Mouse (Mus musculus): Measurements from ENCODE around the gene Wfikkn1.

The Wfikkn1 gene

DNA sequence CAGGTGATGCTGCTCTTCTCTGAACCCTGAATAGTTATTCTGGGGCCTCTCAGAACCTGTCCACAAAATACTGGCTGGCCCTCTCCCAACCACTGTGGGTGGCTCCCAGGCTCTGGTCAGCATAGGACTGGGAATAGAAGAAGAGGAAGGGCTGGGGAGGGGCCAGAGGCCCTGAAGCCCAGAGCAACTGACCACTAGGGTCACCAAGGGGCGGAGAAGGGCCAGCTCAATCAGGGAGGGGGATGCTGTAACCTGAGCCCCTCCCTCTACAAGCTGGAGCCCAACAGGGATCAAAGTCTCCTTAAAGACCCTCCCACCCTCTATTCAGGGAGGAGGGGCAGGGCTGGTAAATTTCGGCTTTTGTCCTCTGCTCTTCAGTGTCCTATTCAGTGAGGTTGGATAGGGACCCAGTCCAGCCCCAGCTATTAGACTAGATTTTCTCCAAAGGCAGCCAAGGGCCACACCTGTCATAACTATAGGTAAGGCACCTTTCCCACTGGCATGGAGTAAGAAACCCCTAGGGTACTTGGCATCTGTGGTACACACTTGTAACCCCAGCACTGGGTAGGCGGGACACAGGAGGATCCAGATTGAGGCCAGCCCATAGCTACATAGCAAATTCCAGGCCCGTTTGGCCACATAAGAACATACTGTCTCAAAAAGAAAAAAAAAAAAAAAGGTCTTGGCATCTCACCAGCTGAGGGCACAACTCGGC lies at the start of gene Wfikkn1:
Wfikkn1 (minus strand) TSS at position 663 of the 715 bp plus-strand sequence.
- CTCF ChIA-PET = no interaction called here

DNA sequence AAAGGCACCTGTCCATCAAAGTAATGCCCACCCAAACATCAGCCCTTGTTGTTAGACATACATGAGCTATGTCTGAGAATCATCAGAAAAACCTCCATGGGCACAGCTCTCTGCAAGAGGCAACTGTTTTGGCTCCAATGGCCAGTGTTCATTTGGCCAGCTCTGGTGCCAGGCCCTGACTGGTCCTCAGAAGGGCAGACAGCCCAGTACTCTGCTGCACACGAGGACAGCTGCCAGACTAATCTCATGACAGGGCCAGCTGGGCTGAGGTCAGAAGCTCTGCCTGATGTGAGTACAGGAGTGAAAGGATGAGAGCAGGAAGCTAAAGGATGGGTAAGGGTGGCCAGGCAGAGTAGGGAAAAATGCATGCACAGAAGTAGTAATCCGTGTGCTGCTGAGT lies 44.7 kb upstream of the Wfikkn1 start:
- CTCF ChIA-PET = interaction anchor here (0.7 kb wide), 1 partner anchor 10 kb away, joined by 3 read pairs; no protein-coding TSS in a partner anchor

DNA sequence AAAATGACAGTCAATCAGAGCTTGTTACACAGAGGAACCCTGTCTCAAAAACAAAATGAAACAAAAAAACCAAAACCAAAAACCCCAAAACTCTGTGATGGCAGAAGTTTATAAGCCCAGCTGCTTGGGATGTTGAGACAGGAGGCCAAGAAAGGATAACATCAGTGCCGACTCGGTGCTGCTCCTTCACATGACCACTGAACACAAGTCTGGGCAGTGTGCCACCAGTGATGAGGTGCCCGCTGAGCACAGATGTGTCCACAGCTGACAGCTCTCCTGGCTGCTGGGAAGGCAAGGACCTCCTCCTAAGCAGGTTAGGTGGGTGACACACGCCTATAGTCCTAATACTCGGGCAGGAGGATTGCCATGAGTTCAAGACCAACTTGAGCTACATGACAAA lies 41.5 kb upstream of the Wfikkn1 start:
- CTCF ChIA-PET = interaction anchor here (0.6 kb wide), 1 partner anchor 201 kb away, joined by 3 read pairs; no protein-coding TSS in a partner anchor

DNA sequence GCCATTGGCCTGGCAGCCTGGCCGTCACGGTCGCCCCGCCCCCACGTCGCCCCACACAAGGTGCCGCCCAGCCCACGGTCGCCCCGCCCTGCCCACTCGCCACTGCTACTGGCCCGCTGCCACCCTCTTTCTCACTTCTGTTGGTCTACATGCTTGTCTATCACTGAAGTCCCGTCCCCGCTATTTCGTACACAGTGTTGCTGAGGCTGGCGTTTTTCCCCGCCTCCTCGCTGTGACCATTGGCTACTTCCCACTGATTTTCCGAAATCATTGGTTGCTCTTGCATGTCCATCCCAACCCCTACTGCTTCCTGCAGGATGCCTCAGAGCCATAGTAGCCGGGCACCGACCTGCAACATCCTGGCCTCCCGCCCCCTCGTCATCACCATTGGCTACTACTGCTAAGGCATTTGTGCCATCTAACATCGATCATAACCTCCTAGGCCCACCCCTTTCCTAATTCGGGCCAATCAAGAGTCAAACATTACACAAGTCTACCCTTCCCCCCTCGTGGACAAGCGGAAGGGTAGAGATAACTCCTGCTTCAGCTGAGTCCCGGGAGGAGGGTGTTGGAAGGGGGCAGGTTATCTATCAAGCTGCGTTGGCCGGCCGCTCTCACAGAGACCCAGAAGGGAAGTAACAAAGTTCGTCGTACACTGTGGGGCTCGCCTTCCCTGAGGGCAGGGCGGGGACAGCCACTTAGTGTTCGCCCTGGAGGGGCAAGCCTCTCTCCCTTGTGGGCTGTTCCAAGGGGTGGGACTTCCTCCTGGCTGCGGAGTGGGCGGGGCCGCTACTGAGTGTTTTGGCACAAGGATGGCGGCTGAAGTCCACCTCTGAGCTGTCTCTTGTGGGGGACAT lies 39.4 kb upstream of the Wfikkn1 start:
- CTCF ChIA-PET = no interaction called here

DNA sequence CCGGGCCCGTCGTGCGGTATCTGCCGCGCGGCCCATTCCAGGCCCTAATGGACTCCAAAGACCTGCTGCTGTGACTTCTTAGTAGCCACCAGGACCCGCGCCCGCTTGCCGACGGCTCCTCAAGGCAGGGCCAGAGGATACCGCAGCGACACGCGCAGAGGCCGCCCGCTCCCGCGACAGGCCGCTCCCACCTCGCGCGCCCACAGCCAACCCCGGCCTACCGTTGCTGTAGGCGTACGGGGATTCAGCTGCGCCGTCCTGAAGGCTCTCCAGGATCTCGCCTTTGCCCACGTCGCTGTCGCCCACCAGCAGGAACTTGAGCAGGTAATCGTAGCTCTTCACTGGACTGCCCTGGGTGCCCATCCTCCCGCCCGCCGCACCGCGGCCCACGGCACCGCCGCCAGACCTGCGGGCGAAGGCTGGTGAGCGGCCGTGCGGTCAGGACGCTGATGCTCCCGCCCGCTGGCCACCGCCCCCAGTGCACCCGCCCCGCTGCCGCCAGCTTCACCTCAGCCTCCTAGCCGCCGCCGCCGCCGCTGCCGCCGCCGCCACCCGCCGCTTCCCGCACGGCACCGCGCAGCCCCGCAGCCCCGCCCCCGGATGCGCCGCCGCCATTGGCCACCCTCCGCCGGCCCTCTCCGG lies 38.6 kb upstream of the Wfikkn1 start, which contains the start of gene Rab40c:
Rab40c (minus strand) TSS at position 584 of the 642 bp plus-strand sequence.
- CTCF ChIA-PET = no interaction called here

- CTCF ChIA-PET = interaction anchor here (0.7 kb wide), 1 partner anchor 21 kb away, joined by 3 read pairs; no protein-coding TSS in a partner anchor
These were observed 37.5 kb upstream of the Wfikkn1 start for GRCm38 (mm10) chr17:25918037-25918750.

GRCm38 (mm10) chr17:25916931-25917647 lies 36.4 kb upstream of the Wfikkn1 start:
- CTCF ChIA-PET = no interaction called here

DNA sequence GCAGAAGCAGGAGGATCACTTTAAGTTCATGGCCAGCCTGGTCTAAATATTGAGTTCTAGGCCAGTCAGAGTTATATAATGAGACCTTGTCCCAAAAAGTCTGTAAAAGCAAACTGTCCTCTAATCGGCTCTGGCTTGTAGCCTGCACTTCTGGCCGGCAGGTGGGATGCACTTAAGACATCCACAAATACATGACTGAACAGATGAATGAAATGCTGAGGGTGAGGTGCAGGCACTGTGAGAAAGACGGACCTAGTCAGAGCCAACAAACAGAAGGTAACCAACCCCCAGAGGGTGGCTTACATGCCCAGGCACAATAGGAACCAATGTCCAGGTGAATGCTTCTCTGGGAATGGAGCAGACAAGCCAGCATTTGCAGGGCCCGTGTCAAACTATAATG lies 33.6 kb upstream of the Wfikkn1 start:
- CTCF ChIA-PET = no interaction called here

GRCm38 (mm10) chr17:25913877-25914275 lies 33.2 kb upstream of the Wfikkn1 start:
- CTCF ChIA-PET = interaction anchor here (0.6 kb wide), 1 partner anchor 1453 kb away, joined by 3 read pairs; no protein-coding TSS in a partner anchor

DNA sequence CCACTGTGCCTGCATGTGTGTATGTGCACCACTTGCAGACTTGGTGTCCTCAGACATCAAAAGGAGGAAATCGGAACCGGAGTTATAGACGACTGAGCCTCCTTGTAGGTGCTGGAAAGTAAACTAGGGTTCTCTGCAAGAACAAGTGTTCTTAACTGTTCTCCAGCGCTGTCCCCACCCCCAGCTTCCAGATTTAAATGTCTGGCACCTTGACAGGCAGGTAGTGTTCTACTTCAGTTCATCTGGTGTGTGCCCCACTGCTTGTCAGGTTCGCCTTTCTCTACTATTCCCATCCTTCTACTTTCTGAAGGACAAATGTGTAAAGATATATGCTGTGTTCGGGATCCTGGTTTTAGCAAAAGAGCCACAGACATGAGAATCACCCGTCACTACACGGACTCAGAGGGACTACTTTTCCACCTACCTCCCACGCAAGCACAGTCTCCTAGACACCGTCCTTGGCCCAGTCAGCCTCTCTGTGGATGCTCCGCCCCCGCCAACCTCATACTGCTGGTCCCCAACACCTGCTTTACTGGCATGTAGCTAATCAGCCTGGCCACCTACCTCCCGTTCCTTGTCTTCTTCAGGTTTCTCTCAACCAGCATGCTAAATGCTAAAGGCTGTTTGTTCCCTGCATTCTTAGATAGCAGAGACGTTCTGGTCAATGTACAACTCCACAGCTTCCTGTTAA lies 32.7 kb upstream of the Wfikkn1 start:
- CTCF ChIA-PET = interaction anchor here (0.6 kb wide), 1 partner anchor 1454 kb away, joined by 3 read pairs; no protein-coding TSS in a partner anchor

GRCm38 (mm10) chr17:25911816-25912215 lies 31.2 kb upstream of the Wfikkn1 start:
- CTCF ChIA-PET = no interaction called here

- CTCF ChIA-PET = interaction anchor here (0.6 kb wide), 1 partner anchor 36 kb away, joined by 9 read pairs; no protein-coding TSS in a partner anchor
These were observed 27.0 kb upstream of the Wfikkn1 start for GRCm38 (mm10) chr17:25907640-25908039.

- CTCF ChIA-PET = no interaction called here
These were observed 22.4 kb upstream of the Wfikkn1 start for GRCm38 (mm10) chr17:25903061-25903460.

DNA sequence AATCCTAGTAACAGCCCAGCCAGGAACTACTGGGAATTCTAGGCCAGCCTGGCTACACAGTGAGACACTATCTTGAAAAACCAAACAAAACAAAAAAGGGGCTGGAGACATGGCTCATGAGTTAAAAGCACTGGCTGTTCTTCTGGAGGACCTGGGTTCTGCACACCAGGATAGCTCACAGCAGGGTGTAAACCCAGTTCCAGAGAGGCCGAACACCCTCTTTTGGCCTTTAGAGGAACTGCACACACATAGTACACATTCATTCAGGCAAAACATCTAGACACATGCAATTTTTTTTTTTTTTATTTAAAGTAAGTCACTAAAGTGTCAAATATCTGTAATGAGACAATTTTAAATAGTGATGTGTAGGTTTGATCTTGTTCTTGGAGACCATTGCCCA lies 19.5 kb upstream of the Wfikkn1 start:
- CTCF ChIA-PET = interaction anchor here (1.2 kb wide), 1 partner anchor 11 kb away, joined by 4 read pairs; no protein-coding TSS in a partner anchor

DNA sequence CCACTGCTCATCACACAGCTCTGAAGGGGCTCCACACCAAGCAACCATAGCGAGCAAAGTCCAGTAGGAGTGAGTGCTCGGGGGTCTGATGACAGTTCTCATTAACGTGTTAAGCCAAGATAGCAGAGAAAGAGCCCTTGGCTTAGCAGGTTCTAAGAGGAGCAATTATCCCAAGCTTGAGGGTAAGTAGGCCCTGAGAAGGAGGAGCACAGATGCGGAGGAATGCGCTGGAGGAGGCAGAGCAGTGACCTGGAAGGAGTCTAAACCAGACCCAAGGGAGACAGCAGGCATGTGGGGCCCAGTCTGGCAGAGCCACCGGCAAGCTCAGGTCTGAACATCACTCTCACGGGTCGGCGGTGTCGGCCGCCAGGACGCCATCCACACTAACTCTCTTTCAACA lies 15.2 kb upstream of the Wfikkn1 start:
- CTCF ChIA-PET = interaction anchor here (0.6 to 1.1 kb wide), 3 partner anchors 10 to 227 kb away, joined by 3 to 9 read pairs (median 4); partner anchors contain the start of gene Mrpl28

DNA sequence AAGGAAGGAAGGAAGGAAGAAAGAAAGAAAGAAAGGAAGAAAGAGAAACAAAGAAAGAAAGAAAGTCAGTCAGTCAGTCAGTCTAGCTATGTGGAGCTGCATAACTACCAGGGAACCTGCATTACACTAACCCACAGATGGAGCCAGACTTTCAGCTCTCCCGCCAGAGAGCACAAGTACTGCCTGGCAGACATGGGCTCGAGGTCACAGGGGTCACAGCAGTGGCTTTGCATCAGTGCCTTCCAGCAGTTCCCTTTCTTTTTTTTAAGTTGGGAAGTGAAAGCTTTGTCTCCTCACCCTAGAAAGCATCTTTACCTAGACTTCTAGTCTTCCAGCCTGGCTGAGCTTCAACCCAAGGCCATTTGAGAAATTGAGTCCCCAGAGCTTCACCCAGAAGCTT lies 14.8 kb upstream of the Wfikkn1 start:
- CTCF ChIA-PET = interaction anchor here (0.6 to 1.1 kb wide), 2 partner anchors 25 to 228 kb away, joined by 4 to 9 read pairs; partner anchors contain the start of gene Mrpl28

DNA sequence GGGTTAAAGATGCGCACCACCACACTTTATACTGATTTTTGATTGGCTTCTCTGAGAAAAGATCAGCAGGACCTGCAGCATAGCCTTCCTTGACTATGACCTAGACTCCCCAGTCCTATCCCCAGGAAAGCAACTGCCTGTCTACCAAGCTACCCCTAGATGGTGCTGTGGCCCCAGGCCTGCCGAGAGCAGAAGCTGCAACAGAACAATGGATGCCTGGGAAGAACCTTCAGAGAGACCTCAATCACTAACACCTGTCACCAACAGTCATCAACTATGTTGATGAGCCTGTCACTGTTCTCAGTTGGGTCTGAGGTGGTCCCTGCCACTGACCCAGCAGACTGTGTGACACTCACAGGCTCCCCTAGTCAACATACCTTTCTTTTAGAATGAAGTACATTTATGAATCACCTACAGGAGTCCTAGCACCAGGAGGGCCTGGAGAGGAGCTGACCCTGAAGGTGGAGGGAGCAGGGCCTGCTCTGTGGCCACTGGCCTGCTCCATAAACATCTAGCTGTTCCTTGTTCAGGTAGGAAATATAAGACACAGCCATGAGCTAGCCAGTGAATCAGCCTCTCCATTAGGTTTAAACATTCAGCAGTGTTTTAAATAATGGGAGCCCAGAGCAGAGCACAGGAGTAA lies 13.4 kb upstream of the Wfikkn1 start:
- CTCF ChIA-PET = interaction anchor here (0.6 to 1.5 kb wide), 3 partner anchors 117 to 883 kb away, joined by 3 to 4 read pairs (median 3); no protein-coding TSS in a partner anchor

- CTCF ChIA-PET = no interaction called here
These were observed 8.2 kb upstream of the Wfikkn1 start for GRCm38 (mm10) chr17:25888837-25889236.

GRCm38 (mm10) chr17:25887467-25887866 lies 6.8 kb upstream of the Wfikkn1 start:
- CTCF ChIA-PET = no interaction called here

Data from spleen, embryonic (tissue).